Mouse (Mus musculus) embryonic facial prominence, embryonic 10.5 days (tissue): ENCODE data around the gene Maip1. TPM values are rescaled to one million over a fixed set of nuclear protein-coding genes. Genes with fewer than 3 reads are reported as not detected.
A peak's percentile ranks its signal among the peaks of the same experiment; 100 is the strongest.

ENCODE experiments used
- DNase-seq: peaks from one replicate; pipeline ENCODE4 v3.0.0-alpha.2; 2017; ENCODE audit warnings: low spot score
- H3K27ac ChIP-seq: fragments of 300-500 bp; sonication (generic); replicated peaks from 2 replicates; pipeline ENCODE4 v1.5.1; 2016; ENCODE audit warnings: mild to moderate bottlenecking
- H3K27me3 ChIP-seq: fragments of 300-500 bp; sonication (generic); replicated peaks from 2 replicates; pipeline ENCODE4 v1.6.1; 2016; ENCODE audit warnings: low read depth, mild to moderate bottlenecking; ENCODE audit not compliant: poor library complexity, severe bottlenecking
- H3K36me3 ChIP-seq: fragments of 300-500 bp; sonication (generic); replicated peaks from 2 replicates; pipeline ENCODE4 v1.6.1; 2016; ENCODE audit warnings: mild to moderate bottlenecking, moderate library complexity
- H3K4me1 ChIP-seq: fragments of 300-500 bp; sonication (generic); 2 replicates; pipeline ENCODE4 v1.6.1; 2016
- H3K4me3 ChIP-seq: fragments of 300-500 bp; sonication (generic); 2 replicates; pipeline ENCODE4 v1.5.1; 2016; ENCODE audit warnings: mild to moderate bottlenecking, moderate library complexity
- H3K9me3 ChIP-seq: fragments of 300-500 bp; sonication (generic); 2 replicates; pipeline ENCODE4 v1.6.1; 2016; ENCODE audit warnings: mild to moderate bottlenecking
- WGBS: fragments of 180-500 bp; shearing (Covaris S2); methylation state at CpG from one replicate; pipeline ENCODE4 v1.1.7; 2016; 5-methylcytosine and 5-hydroxymethylcytosine counted together
- polyA plus RNA-seq: library from polyadenylated mRNA; unstranded; fragments of >200 nt; fragmentation: Nextera tagmentation; extraction: Ambion mirVana; gene quantifications from 2 replicates; pipeline ENCODE4 v1.2.1, GENCODE M21; 2016

Gene Maip1
- polyA plus RNA-seq, 1 experiment from 2014 or later, result 19.0 TPM

DNA sequence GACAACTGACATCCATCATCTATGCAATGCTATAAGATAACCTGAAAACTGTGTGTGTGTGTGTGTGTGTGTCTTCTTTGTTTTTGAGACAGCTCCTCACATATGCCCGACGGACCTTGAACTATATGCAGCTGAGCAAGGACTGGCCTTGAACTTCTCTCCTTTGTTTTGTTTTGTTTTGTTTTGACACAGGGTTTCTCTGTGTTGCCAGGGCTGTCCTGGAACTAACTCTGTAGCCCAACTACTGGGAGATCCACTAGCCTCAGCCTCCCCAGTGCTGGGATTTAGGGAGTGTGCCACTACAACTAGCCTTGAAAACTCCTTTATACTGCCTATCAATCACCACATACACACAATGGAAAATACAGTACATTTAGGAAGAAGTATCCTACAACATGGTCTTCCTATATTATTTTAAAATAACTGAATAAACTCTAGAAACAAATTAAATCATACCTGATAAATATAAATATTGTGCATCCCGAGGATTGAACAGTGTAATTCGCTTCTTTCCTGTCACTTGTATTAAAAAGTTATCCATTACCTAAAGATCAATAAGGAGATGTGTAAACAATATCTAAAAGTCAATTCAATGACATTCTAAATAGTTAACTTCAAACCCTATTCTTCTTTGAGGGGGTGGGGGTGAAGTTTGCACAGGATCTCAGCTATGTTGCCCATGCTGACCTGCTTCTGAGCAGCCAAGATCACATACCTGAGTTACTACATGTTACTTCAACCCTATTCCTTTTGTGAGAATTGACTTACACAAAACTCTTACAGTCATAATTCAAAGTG lies 14.9 kb upstream of the Maip1 start:
- Histone ChIP-seq H3K27ac (no peak overlapping the region), H3K4me1 (no peaks in the 10 kb centered on the region), H3K9me3 (no peaks in the 10 kb centered on the region), H3K27me3 (no peaks in the 10 kb centered on the region), H3K36me3 (peaks cover 77% of the 10 kb centered on the region), H3K4me3 (no peak overlapping the region)
- WGBS, result 89% methylated on average over 4 of the region's 4 CpGs
- DNase-seq, result no peak

- Histone ChIP-seq H3K36me3 (peaks cover 90% of the 10 kb centered on the region), H3K4me1 (no peaks in the 10 kb centered on the region), H3K27ac (no peak overlapping the region), H3K9me3 (no peaks in the 10 kb centered on the region), H3K27me3 (no peaks in the 10 kb centered on the region), H3K4me3 (no peak overlapping the region)
- 89% methylated on average over 4 of the region's 4 CpGs for WGBS
- no peak for DNase-seq
These were observed 13.7 kb upstream of the Maip1 start for GRCm38 (mm10) chr1:57392417-57392816.

GRCm38 (mm10) chr1:57394051-57394450 lies 12.1 kb upstream of the Maip1 start:
- no peak overlapping the region for H3K4me3 ChIP-seq
- peaks cover 92% of the 10 kb centered on the region for H3K36me3 ChIP-seq
- peak; percentile 48 for DNase-seq
- no peaks in the 10 kb centered on the region for H3K27me3 ChIP-seq
- no peaks in the 10 kb centered on the region for H3K4me1 ChIP-seq
- no peaks in the 10 kb centered on the region for H3K9me3 ChIP-seq
- no peak overlapping the region for H3K27ac ChIP-seq
- 69% methylated on average over 3 of the region's 3 CpGs for WGBS

- WGBS, result 93% methylated on average over 2 of the region's 2 CpGs
- H3K27ac ChIP-seq, result no peak overlapping the region
- no peaks in the 10 kb centered on the region for H3K27me3 ChIP-seq
- no peak for DNase-seq
- H3K36me3 ChIP-seq, result peaks cover 71% of the 10 kb centered on the region
- peaks cover 1% of the 10 kb centered on the region for H3K4me1 ChIP-seq
- H3K4me3 ChIP-seq, result no peak overlapping the region
- H3K9me3 ChIP-seq, result no peaks in the 10 kb centered on the region
These were observed 5.8 kb upstream of the Maip1 start for GRCm38 (mm10) chr1:57400321-57400720.

DNA sequence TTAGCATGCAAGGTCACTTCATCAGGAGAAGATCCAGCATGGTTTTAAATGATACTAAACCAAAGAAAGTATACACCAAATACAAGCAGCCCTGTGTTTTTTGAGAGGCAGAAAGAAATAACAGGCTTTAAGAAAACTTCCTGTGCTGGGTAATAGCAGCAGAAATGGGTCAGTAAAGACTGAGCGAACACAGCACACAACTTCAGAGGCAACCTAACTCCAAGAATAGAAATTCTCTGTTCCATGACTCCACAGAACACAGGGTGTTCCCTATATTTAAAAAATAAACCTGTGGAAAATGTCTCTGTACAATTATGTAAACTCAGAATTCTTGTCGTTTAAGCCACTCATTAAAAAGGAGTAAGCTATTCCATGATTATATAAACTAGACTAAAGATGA lies 5.3 kb upstream of the Maip1 start:
- Histone ChIP-seq H3K9me3 (no peaks in the 10 kb centered on the region), H3K36me3 (peaks cover 66% of the 10 kb centered on the region), H3K4me3 (no peak overlapping the region), H3K27ac (no peak overlapping the region), H3K27me3 (no peaks in the 10 kb centered on the region), H3K4me1 (peaks cover 5% of the 10 kb centered on the region)
- 92% methylated on average over 2 of the region's 2 CpGs for WGBS
- no peak for DNase-seq

GRCm38 (mm10) chr1:57402116-57402515 lies 4.0 kb upstream of the Maip1 start:
- Histone ChIP-seq H3K9me3 (no peaks in the 10 kb centered on the region), H3K4me3 (no peak overlapping the region), H3K27me3 (no peaks in the 10 kb centered on the region), H3K27ac (no peak overlapping the region), H3K36me3 (peaks cover 54% of the 10 kb centered on the region), H3K4me1 (peaks cover 6% of the 10 kb centered on the region)
- no peak for DNase-seq
- 92% methylated on average over 5 of the region's 5 CpGs for WGBS

- Histone ChIP-seq H3K27me3 (no peaks in the 10 kb centered on the region), H3K27ac (no peak overlapping the region), H3K9me3 (no peaks in the 10 kb centered on the region), H3K36me3 (peaks cover 60% of the 10 kb centered on the region), H3K4me3 (no peak overlapping the region), H3K4me1 (peaks cover 27% of the 10 kb centered on the region)
- no peak for DNase-seq
- 88% methylated on average over 2 of the region's 2 CpGs for WGBS
These were observed 2.9 kb downstream of the Maip1 start for GRCm38 (mm10) chr1:57408994-57409393.

- no peak overlapping the region for H3K4me3 ChIP-seq
- H3K27me3 ChIP-seq, result no peaks in the 10 kb centered on the region
- H3K27ac ChIP-seq, result no peak overlapping the region
- H3K36me3 ChIP-seq, result peaks cover 84% of the 10 kb centered on the region
- WGBS, result 80% methylated on average over 2 of the region's 2 CpGs
- DNase-seq, result no peak
- H3K9me3 ChIP-seq, result no peaks in the 10 kb centered on the region
- H3K4me1 ChIP-seq, result peaks cover 9% of the 10 kb centered on the region
These were observed 7.3 kb downstream of the Maip1 start for GRCm38 (mm10) chr1:57413397-57413796.

DNA sequence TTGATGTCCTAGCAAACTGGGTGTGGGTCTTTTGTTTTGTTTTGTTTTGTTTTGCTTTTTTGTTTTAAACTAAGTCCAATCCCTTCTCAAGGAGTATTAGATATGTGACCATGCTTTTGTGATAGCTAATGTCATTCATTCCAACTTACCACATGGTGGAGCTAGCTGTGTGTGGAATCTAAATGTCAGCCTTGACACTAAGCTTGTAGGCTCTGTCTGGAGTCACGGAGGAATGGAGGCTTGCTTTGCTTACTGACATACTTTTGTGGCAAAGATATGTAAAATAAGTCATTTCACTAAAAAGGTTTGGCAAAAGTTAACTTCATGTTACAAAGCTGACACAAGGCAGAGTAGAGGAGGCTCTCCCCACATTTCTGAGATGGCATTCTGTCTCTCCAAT lies 17.6 kb downstream of the Maip1 start:
- H3K27ac ChIP-seq, result no peak overlapping the region
- DNase-seq, result no peak
- 25% methylated on average over 1 of the region's 1 CpGs for whole genome bisulfite sequencing

DNA sequence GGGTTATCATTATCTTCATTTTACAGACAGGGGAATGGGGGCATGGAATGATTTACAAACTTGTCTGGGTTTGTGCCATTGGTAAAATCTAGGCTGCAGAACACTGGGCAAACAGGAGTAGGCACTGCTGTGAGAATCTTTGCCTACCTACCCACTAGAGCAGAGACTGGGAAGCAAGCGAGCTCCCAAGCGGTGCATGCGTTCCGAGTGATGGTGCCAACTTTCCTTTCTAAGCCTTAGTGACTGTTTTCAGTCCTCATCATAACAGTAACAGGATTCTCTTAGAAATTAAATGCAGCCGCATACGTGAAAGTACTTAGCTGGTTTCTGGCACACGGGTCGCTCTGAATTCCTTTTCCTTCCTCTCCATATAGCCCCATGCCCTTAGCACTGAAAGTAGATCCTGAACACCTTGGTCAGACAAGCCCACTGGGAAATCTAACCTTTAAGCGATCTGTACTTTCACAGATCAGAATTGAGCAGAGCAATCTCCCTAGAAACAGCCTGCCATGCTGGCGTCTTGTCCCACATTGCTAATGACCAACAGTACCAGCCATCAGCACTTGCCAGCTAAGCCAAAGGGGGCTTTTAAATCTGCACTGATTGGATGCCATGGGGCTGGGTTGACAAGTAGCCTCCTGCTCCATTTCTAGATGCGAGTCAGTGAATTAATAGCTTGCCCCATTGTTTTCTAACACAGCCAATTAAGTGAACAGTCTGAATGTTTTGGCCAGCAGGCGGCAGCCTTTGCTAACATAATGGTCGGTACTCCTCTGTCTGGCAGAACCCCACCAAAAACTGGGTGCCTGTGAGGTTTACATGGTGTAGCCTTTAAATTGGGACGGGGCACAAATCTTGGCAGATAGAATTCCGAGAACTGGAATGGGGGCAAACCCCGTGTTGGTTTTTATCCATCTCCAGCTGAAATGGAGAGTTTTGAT lies 22.5 kb downstream of the Maip1 start:
- Histone ChIP-seq H3K9me3 (no peaks in the 10 kb centered on the region), H3K27me3 (no peaks in the 10 kb centered on the region), H3K36me3 (no peaks in the 10 kb centered on the region), H3K4me1 (peaks cover 19% of the 10 kb centered on the region), H3K27ac (peak overlapping the region; percentile 48; the same call in 1 of the 2 replicates), H3K4me3 (no peak overlapping the region; the same call in 1 of the 2 replicates)
- DNase-seq, result peak; percentile 86
- WGBS, result 55% methylated on average over 16 of the region's 16 CpGs

More for the DNA sequence above, 17.6 kb downstream of the Maip1 start:
- Histone ChIP-seq H3K9me3 (no peaks in the 10 kb centered on the region), H3K36me3 (no peaks in the 10 kb centered on the region), H3K4me1 (peaks cover 2% of the 10 kb centered on the region; the same call in 1 of the 2 replicates), H3K4me3 (no peak overlapping the region), H3K27me3 (no peaks in the 10 kb centered on the region)

GRCm38 (mm10) chr1:57429786-57430483 lies 23.8 kb downstream of the Maip1 start:
- no peaks in the 10 kb centered on the region for H3K27me3 ChIP-seq
- WGBS, result 4% methylated on average over 12 of the region's 12 CpGs
- no peaks in the 10 kb centered on the region for H3K9me3 ChIP-seq
- peak overlapping the region; percentile 41 for H3K4me3 ChIP-seq
- DNase-seq, result peak; percentile 48
- H3K4me1 ChIP-seq, result peaks cover 19% of the 10 kb centered on the region
- H3K36me3 ChIP-seq, result no peaks in the 10 kb centered on the region
- H3K27ac ChIP-seq, result peak overlapping the region; percentile 41; the same call in 1 of the 2 replicates

DNA sequence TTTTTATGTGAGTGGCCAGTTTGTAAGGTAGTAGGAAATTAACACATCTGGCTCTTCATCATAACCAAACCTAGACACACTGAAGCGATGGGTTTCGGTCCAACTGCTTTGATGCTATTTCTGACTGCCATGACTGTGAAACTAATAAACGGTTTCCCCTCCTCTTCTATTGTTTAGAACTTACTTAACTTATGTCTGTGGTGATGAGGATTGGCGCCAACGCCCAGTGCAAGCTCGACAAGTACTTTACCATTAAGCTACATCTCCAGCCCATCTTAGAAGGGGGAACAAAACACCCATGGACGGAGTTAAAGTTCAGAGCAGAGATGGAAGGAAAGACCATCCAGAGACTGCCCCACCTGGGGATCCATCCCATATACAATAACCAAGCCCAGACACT lies 27.0 kb downstream of the Maip1 start:
- H3K27me3 ChIP-seq, result no peaks in the 10 kb centered on the region
- no peaks in the 10 kb centered on the region for H3K9me3 ChIP-seq
- no peak overlapping the region for H3K27ac ChIP-seq
- H3K36me3 ChIP-seq, result no peaks in the 10 kb centered on the region
- no peak overlapping the region for H3K4me3 ChIP-seq
- WGBS, result 94% methylated on average over 7 of the region's 7 CpGs
- no peak for DNase-seq
- H3K4me1 ChIP-seq, result peaks cover 35% of the 10 kb centered on the region
